Mouse (Mus musculus) embryo, embryonic 10 days (tissue): ENCODE data around the gene Mst1r.

Source experiments
- DNase-seq: peaks from one replicate; pipeline ENCODE4 v3.0.0-alpha.2; 2015; ENCODE audit warnings: low spot score

The Mst1r gene

GRCm38 (mm10) chr9:107955613-107956289 lies 49.1 kb downstream of the Mst1r start:
- DNase-seq, result no peak

GRCm38 (mm10) chr9:107957141-107957540 lies 50.5 kb downstream of the Mst1r start:
- peak; percentile 16 for DNase-seq

GRCm38 (mm10) chr9:107959896-107960295 lies 53.2 kb downstream of the Mst1r start:
- peak; percentile 15 for DNase-seq

- DNase-seq, result no peak
Measured at GRCm38 (mm10) chr9:107960928-107961327, 54.3 kb downstream of the Mst1r start.

- no peak for DNase-seq
Measured at GRCm38 (mm10) chr9:107961351-107961762, 54.7 kb downstream of the Mst1r start.

GRCm38 (mm10) chr9:107961881-107962280 lies 55.2 kb downstream of the Mst1r start:
- DNase-seq, result peak; percentile 53

GRCm38 (mm10) chr9:107962916-107963315 lies 56.2 kb downstream of the Mst1r start:
- DNase-seq, result no peak

GRCm38 (mm10) chr9:107963700-107964099 lies 57.0 kb downstream of the Mst1r start:
- DNase-seq, result peak; percentile 90

GRCm38 (mm10) chr9:107964681-107965080 lies 58.0 kb downstream of the Mst1r start:
- no peak for DNase-seq

- DNase-seq, result no peak
Measured at GRCm38 (mm10) chr9:107966676-107967075, 60.0 kb downstream of the Mst1r start.

- DNase-seq, result no peak
Measured at GRCm38 (mm10) chr9:107967437-107967836, 60.8 kb downstream of the Mst1r start.

- DNase-seq, result no peak
Measured at GRCm38 (mm10) chr9:107968531-107968930, 61.9 kb downstream of the Mst1r start.
